Mouse (Mus musculus) lung, postnatal 0 days (tissue): ENCODE measurements around the gene Ano10. TPM values are rescaled to one million over a fixed set of nuclear protein-coding genes. Genes with fewer than 3 reads are reported as not detected.

ENCODE experiments used
- ATAC-seq: fragments of 200-750 bp; cut with Nextera tagmentation; 2 replicates; pipeline ENCODE4 v1.8.0; 2017; ENCODE audit warnings: moderate library complexity
- DNase-seq: peaks from one replicate; pipeline ENCODE4 v3.0.0-alpha.2; 2016; ENCODE audit warnings: low spot score
- H3K27ac ChIP-seq: fragments of 300-500 bp; sonication (generic); 2 replicates; pipeline ENCODE4 v1.5.1; 2014; ENCODE audit warnings: antibody characterized with exemption, mild to moderate bottlenecking, low read length, mixed read lengths
- H3K27me3 ChIP-seq: fragments of 300-500 bp; sonication (generic); replicated peaks from 2 replicates; pipeline ENCODE4 v1.6.1; 2014; ENCODE audit warnings: low read length, mixed read lengths; ENCODE audit not compliant: insufficient read depth
- H3K36me3 ChIP-seq: fragments of 300-500 bp; sonication (generic); 2 replicates; pipeline ENCODE4 v1.6.1; 2014; ENCODE audit warnings: low read length, mixed read lengths; ENCODE audit not compliant: insufficient read depth
- H3K4me1 ChIP-seq: fragments of 300-500 bp; sonication (generic); 2 replicates; pipeline ENCODE4 v1.6.1; 2014; ENCODE audit warnings: antibody characterized with exemption, low read depth, low read length, mixed read lengths; ENCODE audit not compliant: insufficient read depth
- H3K4me2 ChIP-seq: fragments of 300-500 bp; sonication (generic); replicated peaks from 2 replicates; pipeline ENCODE4 v1.6.1; 2014; ENCODE audit warnings: low read depth, mild to moderate bottlenecking, low read length, moderate library complexity, mixed read lengths
- H3K4me3 ChIP-seq: fragments of 300-500 bp; sonication (generic); 2 replicates; pipeline ENCODE4 v1.5.1; 2014; ENCODE audit warnings: low read depth, low read length
- H3K9ac ChIP-seq: fragments of 300-500 bp; sonication (generic); replicated peaks from 2 replicates; pipeline ENCODE4 v1.6.1; 2014; ENCODE audit warnings: low read depth, mild to moderate bottlenecking
- H3K9me3 ChIP-seq: fragments of 300-500 bp; sonication (generic); 2 replicates; pipeline ENCODE4 v1.6.1; 2016; ENCODE audit warnings: low read length, mixed read lengths
- CTCF ChIP-seq: IDR thresholded peaks from 2 replicates; pipeline ENCODE4 v1.5.1; 2016; ENCODE audit warnings: antibody characterized with exemption, mild to moderate bottlenecking
- EP300 ChIP-seq: IDR thresholded peaks from 2 replicates; pipeline ENCODE4 v1.6.1; 2016; ENCODE audit warnings: antibody characterized with exemption, mild to moderate bottlenecking, control low read depth
- WGBS: fragments of 180-500 bp; shearing (Covaris S2); extraction: QIAGEN DNeasy Blood & Tissue Kit; methylation state at CpG from one replicate; pipeline ENCODE4 v1.1.7; 2014; 5-methylcytosine and 5-hydroxymethylcytosine counted together
- polyA plus RNA-seq: library from polyadenylated mRNA; unstranded; fragments of >200 nt; fragmentation: Nextera tagmentation; extraction: Ambion mirVana; gene quantifications from 2 replicates; pipeline ENCODE4 v1.2.1, GENCODE M21; 2015

The Ano10 gene
- polyA plus RNA-seq = 37.4 and 41.6 TPM in 2 replicates

- Histone ChIP-seq H3K27ac (peak within 1 kb of the TSS; percentile 95), H3K4me1 (no peaks in the 10 kb centered on the region), H3K27me3 (no peaks in the 10 kb centered on the region), H3K36me3 (no peaks in the 10 kb centered on the region), H3K9me3 (no peaks in the 10 kb centered on the region), H3K9ac (peak within 1 kb of the TSS; percentile 81), H3K4me3 (peak within 1 kb of the TSS; percentile 76), H3K4me2 (peak within 1 kb of the TSS; percentile 83)
- TF ChIP-seq CTCF = peak; percentile 53
- no peak for TF ChIP-seq EP300
- ATAC-seq (peak; percentile 95), DNase-seq (peak; percentile 99)
- WGBS = under 1% methylated on average over 48 of the region's 51 CpGs
Observed at GRCm38 (mm10) chr9:122294242-122294881, at the start of gene Ano10. TSS of gene Ano10 (minus strand) at chr9:122294423.

GRCm38 (mm10) chr9:122343399-122343798 is 49.2 kb upstream of the Ano10 start:
- no peaks in the 10 kb centered on the region for H3K4me1 ChIP-seq
- WGBS = 79% methylated on average over 7 of the region's 7 CpGs
- H3K27me3 ChIP-seq = no peaks in the 10 kb centered on the region
- DNase-seq (no peak), ATAC-seq (no peak)
- no peak overlapping the region for H3K9ac ChIP-seq
- H3K36me3 ChIP-seq = no peaks in the 10 kb centered on the region
- H3K9me3 ChIP-seq = no peaks in the 10 kb centered on the region
- H3K4me2 ChIP-seq = no peak overlapping the region
- H3K4me3 ChIP-seq = no peak overlapping the region
- TF ChIP-seq EP300 = no peak
- no peak for TF ChIP-seq CTCF
- no peak overlapping the region for H3K27ac ChIP-seq

GRCm38 (mm10) chr9:122339972-122340371 is 45.7 kb upstream of the Ano10 start:
- Histone ChIP-seq H3K4me3 (no peak overlapping the region), H3K4me2 (no peak overlapping the region), H3K9ac (no peak overlapping the region), H3K36me3 (no peaks in the 10 kb centered on the region), H3K27me3 (no peaks in the 10 kb centered on the region), H3K9me3 (no peaks in the 10 kb centered on the region), H3K4me1 (no peaks in the 10 kb centered on the region), H3K27ac (no peak overlapping the region)
- 53% methylated on average over 5 of the region's 5 CpGs for WGBS
- no peak for ATAC-seq
- DNase-seq = no peak
- TF ChIP-seq CTCF (no peak), EP300 (no peak)

GRCm38 (mm10) chr9:122337510-122337931 is 43.3 kb upstream of the Ano10 start:
- TF ChIP-seq EP300 (no peak), CTCF (no peak)
- ATAC-seq (no peak), DNase-seq (no peak)
- H3K9ac ChIP-seq = no peak overlapping the region
- H3K9me3 ChIP-seq = no peaks in the 10 kb centered on the region
- H3K4me3 ChIP-seq = no peak overlapping the region
- no peak overlapping the region for H3K4me2 ChIP-seq
- no peaks in the 10 kb centered on the region for H3K4me1 ChIP-seq
- no peaks in the 10 kb centered on the region for H3K27me3 ChIP-seq
- WGBS = 40% methylated on average over 8 of the region's 8 CpGs
- no peak overlapping the region for H3K27ac ChIP-seq
- H3K36me3 ChIP-seq = no peaks in the 10 kb centered on the region

- Histone ChIP-seq H3K9ac (no peak overlapping the region), H3K4me2 (no peak overlapping the region), H3K36me3 (no peaks in the 10 kb centered on the region), H3K4me1 (no peaks in the 10 kb centered on the region), H3K9me3 (no peaks in the 10 kb centered on the region), H3K27ac (no peak overlapping the region), H3K4me3 (no peak overlapping the region), H3K27me3 (no peaks in the 10 kb centered on the region)
- ATAC-seq (no peak), DNase-seq (no peak)
- TF ChIP-seq EP300 (no peak), CTCF (no peak)
- WGBS = 51% methylated on average over 2 of the region's 2 CpGs
Observed at GRCm38 (mm10) chr9:122336677-122337076, 42.5 kb upstream of the Ano10 start.

GRCm38 (mm10) chr9:122328199-122328598 is 34.0 kb upstream of the Ano10 start:
- Histone ChIP-seq H3K36me3 (no peaks in the 10 kb centered on the region), H3K4me3 (no peak overlapping the region), H3K27ac (no peak overlapping the region), H3K27me3 (no peaks in the 10 kb centered on the region), H3K4me1 (no peaks in the 10 kb centered on the region), H3K9me3 (no peaks in the 10 kb centered on the region), H3K4me2 (no peak overlapping the region), H3K9ac (no peak overlapping the region)
- WGBS = 37% methylated on average over 3 of the region's 3 CpGs
- TF ChIP-seq EP300 (no peak), CTCF (no peak)
- DNase-seq (no peak), ATAC-seq (no peak)
